Mouse (Mus musculus) adrenal gland, postnatal 36 days (tissue): ENCODE results near the gene Olfr1152. TPM values are rescaled to one million over a fixed set of nuclear protein-coding genes. Genes with fewer than 3 reads are reported as not detected.

Experiments used
- DNase-seq, 2 experiments: peaks; one replicate each; pipeline ENCODE4 v3.0.0; 2021; ENCODE audit warnings: mixed read lengths in 1 of 2
- long read RNA-seq, 2 experiments: library from polyadenylated mRNA; stranded (forward); transcript quantifications; one replicate each; pipeline ENCODE4 v2.0.0; 2021; ENCODE audit warnings: borderline sequencing depth in 2 of 2
- total RNA-seq, 2 experiments: library from RNA; stranded (reverse); gene quantifications; 2 replicates each; pipeline ENCODE4 v1.2.3; 2021

Gene Olfr1152
- total RNA-seq = not detected
- long read RNA-seq, experiment 1 = 0 reads
- long read RNA-seq, experiment 2 = 0 reads

DNA sequence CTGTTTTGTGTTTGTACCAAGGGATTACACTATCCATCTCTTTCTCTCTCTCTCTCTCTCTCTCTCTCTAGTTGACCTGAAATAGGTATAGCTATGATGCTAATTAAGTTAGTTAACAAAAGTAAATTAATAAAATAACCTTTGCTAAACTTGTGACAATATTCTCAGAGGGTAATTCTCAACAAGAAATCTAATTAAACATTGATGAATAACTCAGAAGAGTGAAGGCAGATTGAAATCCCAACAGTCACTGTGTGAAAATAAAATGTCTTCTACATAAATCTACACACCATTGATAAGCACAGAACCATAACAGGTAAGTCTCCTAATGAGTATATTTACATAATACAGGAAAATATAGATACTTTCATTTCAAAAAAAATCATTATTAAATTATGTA is at the start of gene Olfr1152:
Gene Olfr1152 (plus strand): TSS at position 301 of the 400 bp plus-strand sequence.
- no peak for DNase-seq

- DNase-seq = no peak
Observed at GRCm38 (mm10) chr2:87830233-87830632, 36.1 kb upstream of the Olfr1152 start, which contains the start of gene Olfr1148. Olfr1148 (plus strand) TSS chr2:87830533.

GRCm38 (mm10) chr2:87843693-87844092 is 22.6 kb upstream of the Olfr1152 start, which contains the start of gene Olfr1150-ps1:
Olfr1150-ps1 (plus strand) TSS chr2:87843993.
- DNase-seq = no peak

GRCm38 (mm10) chr2:87855562-87855961 is 10.7 kb upstream of the Olfr1152 start, which contains the start of gene Olfr1151:
Olfr1151 (plus strand) TSS chr2:87855862.
- no peak for DNase-seq

DNA sequence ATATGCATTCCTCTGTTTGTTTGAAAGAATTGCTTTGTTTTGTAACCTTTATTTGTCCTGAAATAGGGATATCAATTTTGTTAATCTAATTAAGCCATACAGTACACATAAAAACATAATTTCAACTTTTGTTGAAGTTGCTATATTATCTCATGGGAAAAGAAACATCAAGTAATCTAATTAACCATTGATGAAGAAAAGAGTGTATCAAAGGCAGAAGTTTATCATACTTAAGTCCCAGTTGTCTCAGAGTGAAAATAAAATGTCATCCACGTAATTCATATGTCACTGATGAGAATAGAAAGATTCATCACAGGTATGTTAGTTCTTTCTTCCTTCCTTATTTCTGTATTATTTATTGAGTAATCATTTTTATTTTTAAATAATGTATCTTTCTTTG is 28.4 kb downstream of the Olfr1152 start, which contains the start of gene Olfr1153:
Gene Olfr1153 (plus strand): TSS at position 301 of the 400 bp plus-strand sequence.
- no peak for DNase-seq

GRCm38 (mm10) chr2:87905066-87905465 is 38.8 kb downstream of the Olfr1152 start, which contains the start of gene Olfr1154:
Olfr1154 (minus strand) TSS chr2:87905166.
- DNase-seq = no peak

Other genes with a start within 250 kb of the Olfr1152 start
- gene Olfr1131, start 239.4 kb upstream of the Olfr1152 start, total RNA-seq = not detected
- gene Olfr1132, start 229.0 kb upstream of the Olfr1152 start, total RNA-seq = not detected
- gene Olfr1133, start 219.1 kb upstream of the Olfr1152 start, total RNA-seq = not detected
- gene Olfr1134, start 208.0 kb upstream of the Olfr1152 start, total RNA-seq = not detected
- gene Olfr1135, start 192.8 kb upstream of the Olfr1152 start, total RNA-seq = not detected
- not detected for gene Olfr1136, start 172.5 kb upstream of the Olfr1152 start, total RNA-seq
- gene Olfr1137, start 153.3 kb upstream of the Olfr1152 start, total RNA-seq = not detected
- not detected for gene Olfr1138, start 126.5 kb upstream of the Olfr1152 start, total RNA-seq
- not detected for gene Olfr1140, start 122.7 kb upstream of the Olfr1152 start, total RNA-seq
- gene Olfr1141, start 112.5 kb upstream of the Olfr1152 start, total RNA-seq = not detected
- not detected for gene Olfr152, start 87.0 kb upstream of the Olfr1152 start, total RNA-seq
- gene Olfr1143, start 65.9 kb upstream of the Olfr1152 start, total RNA-seq = not detected
- gene Olfr1145, start 56.7 kb upstream of the Olfr1152 start, total RNA-seq = not detected
- not detected for gene Olfr1148, start 36.0 kb upstream of the Olfr1152 start, total RNA-seq
- gene Olfr1150-ps1, start 22.5 kb upstream of the Olfr1152 start, total RNA-seq = not detected
- gene Olfr1151, start 10.6 kb upstream of the Olfr1152 start, total RNA-seq = not detected
- gene Olfr1153, start 28.5 kb downstream of the Olfr1152 start, total RNA-seq = not detected
- gene Olfr1154, start 38.7 kb downstream of the Olfr1152 start, total RNA-seq = not detected
- gene Olfr1155, start 78.6 kb downstream of the Olfr1152 start, total RNA-seq = not detected
- gene Olfr1156, start 86.6 kb downstream of the Olfr1152 start, total RNA-seq = not detected
- not detected for gene Olfr1157, start 101.8 kb downstream of the Olfr1152 start, total RNA-seq
- not detected for gene Olfr74, start 108.2 kb downstream of the Olfr1152 start, total RNA-seq
- gene Olfr1158, start 123.6 kb downstream of the Olfr1152 start, total RNA-seq = not detected
- not detected for gene Olfr1160, start 141.8 kb downstream of the Olfr1152 start, total RNA-seq
- gene Olfr1161, start 156.3 kb downstream of the Olfr1152 start, total RNA-seq = not detected
- gene Olfr73, start 171.2 kb downstream of the Olfr1152 start, total RNA-seq = not detected
- not detected for gene Olfr1162, start 184.6 kb downstream of the Olfr1152 start, total RNA-seq
- not detected for gene Olfr1163, start 205.3 kb downstream of the Olfr1152 start, total RNA-seq
- gene Olfr1164, start 227.5 kb downstream of the Olfr1152 start, total RNA-seq = not detected